In genomic region chr2:59485657-59486056, GRCm38 (mm10) we compare ENCODE assay signal across 16 mouse cellular contexts. TPM values are rescaled to one million over a fixed set of nuclear protein-coding genes. Genes with fewer than 3 reads are reported as not detected.
DNase-seq lines count a peak whose midpoint lies in the region; ATAC-seq and TF ChIP-seq lines count a peak whose summit lies in the region.
"Had no signal": no experiment of that assay in that cellular context is flagged by ENCODE, and none has a peak within 500 bp of the region (broad histone marks: within the 10 kb centered on the region; RNA-seq: fewer than 3 reads in every experiment).

No protein-coding gene starts in this region.

- no peak overlapping the region for H3K4me2 ChIP-seq in midbrain, embryonic 11.5 days
- no peak overlapping the region for H3K4me2 ChIP-seq in hindbrain, embryonic 12.5 days (replicated peaks)
- H3K4me2 ChIP-seq in midbrain, embryonic 15.5 days, result no peak overlapping the region
- H3K4me2 ChIP-seq: kidney, embryonic 15.5 days had no signal

- no peaks in the 10 kb centered on the region for H3K36me3 ChIP-seq in midbrain, embryonic 11.5 days (ENCODE audit: control insufficient read depth, insufficient read depth, low read length)
- no peaks in the 10 kb centered on the region for H3K36me3 ChIP-seq in midbrain, embryonic 10.5 days
- H3K36me3 ChIP-seq in hindbrain, embryonic 12.5 days, result no peaks in the 10 kb centered on the region
- no peaks in the 10 kb centered on the region for H3K36me3 ChIP-seq in midbrain, embryonic 15.5 days (replicated peaks)
- H3K36me3 ChIP-seq: kidney, embryonic 15.5 days had no signal

- H3K4me1 ChIP-seq in midbrain, embryonic 11.5 days (ENCODE audit: control insufficient read depth, insufficient read depth, low read length), result no peaks in the 10 kb centered on the region; the same call in 1 of the 2 replicates
- H3K4me1 ChIP-seq in midbrain, embryonic 10.5 days, result peaks cover 18% of the 10 kb centered on the region
- peaks cover 5% of the 10 kb centered on the region; the same call in 1 of the 2 replicates for H3K4me1 ChIP-seq in hindbrain, embryonic 12.5 days
- H3K4me1 ChIP-seq in midbrain, embryonic 15.5 days, result peaks cover 16% of the 10 kb centered on the region

- H3K4me3 ChIP-seq in midbrain, embryonic 11.5 days (ENCODE audit: low read depth, low read length), result no peak overlapping the region
- H3K4me3 ChIP-seq in midbrain, embryonic 10.5 days, result no peak overlapping the region
- H3K4me3 ChIP-seq in hindbrain, embryonic 12.5 days, result no peak overlapping the region
- H3K4me3 ChIP-seq in midbrain, embryonic 15.5 days, result no peak overlapping the region
- no peak overlapping the region for H3K4me3 ChIP-seq in layer of hippocampus, adult 2 months
- H3K4me3 ChIP-seq: erythroblast, embryonic 14.5 days; gastrocnemius, adult 2 months; kidney, embryonic 15.5 days had no signal

- H3K9ac ChIP-seq in midbrain, embryonic 11.5 days (ENCODE audit: low read length), result no peak overlapping the region
- no peak overlapping the region for H3K9ac ChIP-seq in hindbrain, embryonic 12.5 days
- no peak overlapping the region for H3K9ac ChIP-seq in midbrain, embryonic 15.5 days
- H3K9ac ChIP-seq: kidney, embryonic 15.5 days; liver, embryonic 14.5 days had no signal

- no peaks in the 10 kb centered on the region for H3K9me3 ChIP-seq in midbrain, embryonic 11.5 days (ENCODE audit: control insufficient read depth, low read length)
- H3K9me3 ChIP-seq in midbrain, embryonic 10.5 days (replicated peaks), result no peaks in the 10 kb centered on the region
- H3K9me3 ChIP-seq in hindbrain, embryonic 12.5 days (replicated peaks), result no peaks in the 10 kb centered on the region
- H3K9me3 ChIP-seq in midbrain, embryonic 15.5 days, result no peaks in the 10 kb centered on the region
- H3K9me3 ChIP-seq: kidney, embryonic 15.5 days had no signal

- peak; percentile 59; the same call in 1 of the 2 replicates for ATAC-seq in midbrain, embryonic 11.5 days (ENCODE audit: low FRiP score)
- peak; percentile 84 for ATAC-seq in hindbrain, embryonic 12.5 days (ENCODE audit: low FRiP score)
- peak; percentile 91 for ATAC-seq in midbrain, embryonic 15.5 days (replicated peaks)

- no peak for TF ChIP-seq CTCF in layer of hippocampus, adult 2 months (conservative IDR thresholded peaks at IDR 0.05)

- H3K27ac ChIP-seq in midbrain, embryonic 11.5 days (ENCODE audit: low read depth, low read length), result no peak overlapping the region
- H3K27ac ChIP-seq in midbrain, embryonic 10.5 days (replicated peaks), result no peak overlapping the region
- no peak overlapping the region for H3K27ac ChIP-seq in hindbrain, embryonic 12.5 days
- H3K27ac ChIP-seq in midbrain, embryonic 15.5 days, result no peak overlapping the region
- H3K27ac ChIP-seq in layer of hippocampus, adult 2 months, result no peak overlapping the region
- H3K27ac ChIP-seq: gastrocnemius, adult 2 months; kidney, embryonic 15.5 days; liver, embryonic 14.5 days had no signal

- no peaks in the 10 kb centered on the region for H3K27me3 ChIP-seq in midbrain, embryonic 11.5 days (ENCODE audit: control insufficient read depth, insufficient read depth, low read length)
- H3K27me3 ChIP-seq in midbrain, embryonic 10.5 days (ENCODE audit: low read depth, poor library complexity, severe bottlenecking), result no peaks in the 10 kb centered on the region
- H3K27me3 ChIP-seq in hindbrain, embryonic 12.5 days, result 0 out of 2 replicates have a peak, but pooled peaks cover 2% of the 10 kb centered on the region
- no peaks in the 10 kb centered on the region for H3K27me3 ChIP-seq in midbrain, embryonic 15.5 days (replicated peaks)
- H3K27me3 ChIP-seq: kidney, embryonic 15.5 days had no signal

- no peak for DNase-seq in midbrain, embryonic 11.5 days (ENCODE audit: low spot score, missing footprints)
- no peak for DNase-seq in midbrain, embryonic 10.5 days (ENCODE audit: low spot score)
- no peak for DNase-seq in adrenal gland, adult 2 months
- DNase-seq in layer of hippocampus, adult 2 months (ENCODE audit: low spot score in 2 of 2), result no peak
- DNase-seq in MN1 (ENCODE audit: low spot score), result no peak
- DNase-seq: adrenal gland, postnatal 10 days; cerebellum, postnatal 25 days; gastrocnemius, adult 2 months; heart, postnatal 4 days; left cerebral cortex, postnatal 4 days had no signal

- 63% methylated on average over 4 of the region's 4 CpGs for WGBS in midbrain, embryonic 11.5 days
- WGBS in midbrain, embryonic 10.5 days, result 68% methylated on average over 4 of the region's 4 CpGs
- 39% methylated on average over 4 of the region's 4 CpGs for WGBS in hindbrain, embryonic 12.5 days
- 32% methylated on average over 4 of the region's 4 CpGs for WGBS in midbrain, embryonic 15.5 days

RNA-seq across cellular contexts. Expression of gene Dapl1, which starts 1.2 kb away (rescaled TPM):
- polyA plus RNA-seq in midbrain, embryonic 11.5 days (2014; fragmentation: Nextera tagmentation; extraction: Ambion mirVana), result 0.42 TPM in 1 of 2 replicates, not detected in the other
- 0.84 and 1.8 TPM in 2 replicates for polyA plus RNA-seq in midbrain, embryonic 10.5 days (2016; fragmentation: Nextera tagmentation; extraction: Ambion mirVana)
- polyA plus RNA-seq in hindbrain, embryonic 12.5 days (2016; fragmentation: Nextera tagmentation; extraction: Ambion mirVana), result 1.6 and 3.4 TPM in 2 replicates
- polyA plus RNA-seq in midbrain, embryonic 15.5 days (2015; fragmentation: Nextera tagmentation; extraction: Ambion mirVana), result 0.86 and 1.3 TPM in 2 replicates
- total RNA-seq in adrenal gland, adult 2 months (2021), result not detected
- not detected in 2 replicates for polyA plus RNA-seq in adrenal gland, adult 2 months (2012; rRNA removed)
- not detected for total RNA-seq in layer of hippocampus, adult 2 months (2021)
- total RNA-seq: gastrocnemius, adult 2 months; heart, postnatal 4 days had no signal
- polyA plus RNA-seq: erythroblast, embryonic 14.5 days; liver, embryonic 14.5 days; neural tube, embryonic 11.5 days had no signal
